Mouse (Mus musculus) olfactory bulb, adult 2 months (tissue): Measurements from ENCODE around the gene Lama4.

Experiments used
- CTCF ChIP-seq: fragments of 200-500 bp; IDR thresholded peaks from 2 replicates; pipeline ENCODE4 v1.5.1; 2012; ENCODE audit warnings: low read depth, mild to moderate bottlenecking, low read length, moderate library complexity; ENCODE audit not compliant: insufficient read depth
- POLR2A ChIP-seq: fragments of 200-500 bp; IDR thresholded peaks from 2 replicates; pipeline ENCODE4 v1.6.1; 2012; ENCODE audit warnings: mild to moderate bottlenecking, low read depth, low read length, moderate library complexity; ENCODE audit not compliant: insufficient read depth

- TF ChIP-seq CTCF (no peak), POLR2A (no peak)
Observed at GRCm38 (mm10) chr10:38928940-38929697, 36.2 kb upstream of the Lama4 start.
